Mouse (Mus musculus): Measurements from ENCODE around the gene Sh3bgrl2. TPM values are rescaled to one million over a fixed set of nuclear protein-coding genes. Genes with fewer than 3 reads are reported as not detected.

Gene Sh3bgrl2
- polyA plus RNA-seq, 1 experiment from 2014 or later, result 33.2 TPM

GRCm38 (mm10) chr9:83539809-83540491 is 8.2 kb upstream of the Sh3bgrl2 start:
- Histone ChIP-seq H3K36me3 (ENCODE audit: control insufficient read depth, insufficient read depth, low read length) (no peaks in the 10 kb centered on the region), H3K4me1 (ENCODE audit: control insufficient read depth, insufficient read depth, low read length) (peaks cover 8% of the 10 kb centered on the region; the same call in 1 of the 2 replicates), H3K27me3 (ENCODE audit: control insufficient read depth, insufficient read depth, low read length) (no peaks in the 10 kb centered on the region), H3K9ac (ENCODE audit: low read length) (no peak overlapping the region), H3K9me3 (replicated peaks; ENCODE audit: control insufficient read depth, low read length) (no peaks in the 10 kb centered on the region), H3K27ac (ENCODE audit: low read length) (no peak overlapping the region), H3K4me2 (ENCODE audit: low read depth, low read length) (no peak overlapping the region), H3K4me3 (replicated peaks; ENCODE audit: low read length) (no peak overlapping the region)
- ATAC-seq (ENCODE audit: insufficient read depth, low FRiP score), result no peak
- WGBS, result 90% methylated on average over 14 of the region's 14 CpGs

DNA sequence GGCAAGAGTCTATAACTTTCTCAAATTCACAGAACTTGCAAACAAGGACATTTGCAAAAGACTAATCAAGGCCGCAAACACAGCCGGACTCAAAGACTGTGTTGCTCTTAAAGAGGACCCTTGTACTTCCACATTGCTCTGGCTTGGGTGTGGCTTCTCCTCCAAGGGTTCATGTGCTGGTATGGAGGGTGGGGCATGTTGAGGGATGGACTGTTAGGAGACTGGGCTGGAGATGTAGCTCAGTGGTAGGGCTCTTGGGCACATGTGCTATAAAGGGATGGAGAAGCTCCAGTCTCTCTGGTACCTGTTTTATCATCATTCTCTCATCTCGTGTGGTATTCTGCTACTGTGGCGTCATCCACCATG is 7.7 kb upstream of the Sh3bgrl2 start:
- no peaks in the 10 kb centered on the region for H3K36me3 ChIP-seq (ENCODE audit: control insufficient read depth, insufficient read depth, low read length)
- no peak overlapping the region for H3K4me2 ChIP-seq (ENCODE audit: low read depth, low read length)
- no peaks in the 10 kb centered on the region for H3K9me3 ChIP-seq (replicated peaks; ENCODE audit: control insufficient read depth, low read length)
- 79% methylated on average over 4 of the region's 4 CpGs for WGBS
- ATAC-seq (ENCODE audit: insufficient read depth, low FRiP score), result no peak
- no peak overlapping the region for H3K4me3 ChIP-seq (replicated peaks; ENCODE audit: low read length)
- H3K27me3 ChIP-seq (ENCODE audit: control insufficient read depth, insufficient read depth, low read length), result no peaks in the 10 kb centered on the region
- H3K9ac ChIP-seq (ENCODE audit: low read length), result no peak overlapping the region
- H3K27ac ChIP-seq (ENCODE audit: low read length), result no peak overlapping the region
- H3K4me1 ChIP-seq (ENCODE audit: control insufficient read depth, insufficient read depth, low read length), result peaks cover 8% of the 10 kb centered on the region; the same call in 1 of the 2 replicates

- WGBS, result 49% methylated on average over 3 of the region's 3 CpGs
- peak; percentile 42; the same call in 1 of the 2 replicates for ATAC-seq (ENCODE audit: insufficient read depth, low FRiP score)
- H3K9me3 ChIP-seq (replicated peaks; ENCODE audit: control insufficient read depth, low read length), result no peaks in the 10 kb centered on the region
Observed at GRCm38 (mm10) chr9:83540975-83541374, 7.2 kb upstream of the Sh3bgrl2 start.

GRCm38 (mm10) chr9:83545240-83545639 is 2.9 kb upstream of the Sh3bgrl2 start:
- no peaks in the 10 kb centered on the region for H3K9me3 ChIP-seq (replicated peaks; ENCODE audit: control insufficient read depth, low read length)
- ATAC-seq (ENCODE audit: insufficient read depth, low FRiP score), result 0 out of 2 replicates have a peak, but pooled peaks have one; percentile 14
- peak overlapping the region; percentile 43; the same call in 1 of the 2 replicates for H3K27ac ChIP-seq (ENCODE audit: low read length)
- no peak overlapping the region for H3K4me2 ChIP-seq (ENCODE audit: low read depth, low read length)
- no peak overlapping the region for H3K4me3 ChIP-seq (replicated peaks; ENCODE audit: low read length)
- H3K9ac ChIP-seq (ENCODE audit: low read length), result no peak overlapping the region
- no peaks in the 10 kb centered on the region for H3K27me3 ChIP-seq (ENCODE audit: control insufficient read depth, insufficient read depth, low read length)
- peaks cover 8% of the 10 kb centered on the region; the same call in 1 of the 2 replicates for H3K4me1 ChIP-seq (ENCODE audit: control insufficient read depth, insufficient read depth, low read length)
- H3K36me3 ChIP-seq (ENCODE audit: control insufficient read depth, insufficient read depth, low read length), result no peaks in the 10 kb centered on the region

More at GRCm38 (mm10) chr9:83540975-83541374, 7.2 kb upstream of the Sh3bgrl2 start:
- peaks cover 8% of the 10 kb centered on the region; the same call in 1 of the 2 replicates for H3K4me1 ChIP-seq (ENCODE audit: control insufficient read depth, insufficient read depth, low read length)
- no peak overlapping the region for H3K27ac ChIP-seq (ENCODE audit: low read length)
- H3K4me2 ChIP-seq (ENCODE audit: low read depth, low read length), result no peak overlapping the region
- H3K36me3 ChIP-seq (ENCODE audit: control insufficient read depth, insufficient read depth, low read length), result no peaks in the 10 kb centered on the region
- no peaks in the 10 kb centered on the region for H3K27me3 ChIP-seq (ENCODE audit: control insufficient read depth, insufficient read depth, low read length)
- no peak overlapping the region for H3K4me3 ChIP-seq (replicated peaks; ENCODE audit: low read length)
- H3K9ac ChIP-seq (ENCODE audit: low read length), result no peak overlapping the region

- Histone ChIP-seq H3K36me3 (ENCODE audit: control insufficient read depth, insufficient read depth, low read length) (no peaks in the 10 kb centered on the region), H3K4me1 (ENCODE audit: control insufficient read depth, insufficient read depth, low read length) (peaks cover under 1% of the 10 kb centered on the region; the same call in 1 of the 2 replicates), H3K4me3 (replicated peaks; ENCODE audit: low read length) (no peak overlapping the region), H3K9ac (ENCODE audit: low read length) (no peak overlapping the region), H3K27me3 (ENCODE audit: control insufficient read depth, insufficient read depth, low read length) (no peaks in the 10 kb centered on the region), H3K4me2 (ENCODE audit: low read depth, low read length) (no peak overlapping the region), H3K27ac (ENCODE audit: low read length) (no peak overlapping the region), H3K9me3 (replicated peaks; ENCODE audit: control insufficient read depth, low read length) (no peaks in the 10 kb centered on the region)
- no peak for ATAC-seq (ENCODE audit: insufficient read depth, low FRiP score)
- 68% methylated on average over 7 of the region's 7 CpGs for WGBS
Observed at GRCm38 (mm10) chr9:83546316-83546715, 1.8 kb upstream of the Sh3bgrl2 start.

- Histone ChIP-seq H3K4me1 (ENCODE audit: control insufficient read depth, insufficient read depth, low read length) (no peaks in the 10 kb centered on the region), H3K4me3 (replicated peaks; ENCODE audit: low read length) (no peak overlapping the region), H3K9ac (ENCODE audit: low read length) (no peak overlapping the region), H3K4me2 (ENCODE audit: low read depth, low read length) (no peak overlapping the region; the same call in 1 of the 2 replicates), H3K27me3 (ENCODE audit: control insufficient read depth, insufficient read depth, low read length) (no peaks in the 10 kb centered on the region), H3K36me3 (ENCODE audit: control insufficient read depth, insufficient read depth, low read length) (no peaks in the 10 kb centered on the region), H3K27ac (ENCODE audit: low read length) (no peak overlapping the region), H3K9me3 (replicated peaks; ENCODE audit: control insufficient read depth, low read length) (no peaks in the 10 kb centered on the region)
- 82% methylated on average over 7 of the region's 7 CpGs for WGBS
- no peak for ATAC-seq (ENCODE audit: insufficient read depth, low FRiP score)
Observed at GRCm38 (mm10) chr9:83547229-83547628, 898 bp upstream of the Sh3bgrl2 start.

DNA sequence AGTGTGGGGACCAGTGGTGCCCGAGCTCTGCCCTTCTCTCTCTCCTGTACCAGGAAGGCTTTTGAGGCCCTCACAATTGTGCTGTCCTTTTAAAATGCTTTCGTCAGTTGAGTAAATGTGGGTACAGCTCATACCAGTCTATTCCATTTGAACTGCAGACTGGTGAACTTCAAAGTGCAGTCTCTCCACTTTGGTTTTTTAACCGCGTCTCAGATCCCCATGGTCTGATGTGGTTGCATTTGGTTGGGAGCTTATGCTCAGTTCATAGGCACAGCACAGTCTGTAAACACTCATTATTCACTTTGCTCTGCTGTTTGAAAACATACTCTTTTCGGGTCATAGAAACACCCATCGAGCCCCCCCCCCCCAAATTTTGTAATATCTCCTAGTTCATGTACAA is 1.7 kb downstream of the Sh3bgrl2 start:
- no peak for ATAC-seq (ENCODE audit: insufficient read depth, low FRiP score)
- Histone ChIP-seq H3K9ac (ENCODE audit: low read length) (no peak overlapping the region), H3K4me3 (replicated peaks; ENCODE audit: low read length) (0 out of 2 replicates have a peak overlapping the region, but pooled peaks have one; percentile 13)

DNA sequence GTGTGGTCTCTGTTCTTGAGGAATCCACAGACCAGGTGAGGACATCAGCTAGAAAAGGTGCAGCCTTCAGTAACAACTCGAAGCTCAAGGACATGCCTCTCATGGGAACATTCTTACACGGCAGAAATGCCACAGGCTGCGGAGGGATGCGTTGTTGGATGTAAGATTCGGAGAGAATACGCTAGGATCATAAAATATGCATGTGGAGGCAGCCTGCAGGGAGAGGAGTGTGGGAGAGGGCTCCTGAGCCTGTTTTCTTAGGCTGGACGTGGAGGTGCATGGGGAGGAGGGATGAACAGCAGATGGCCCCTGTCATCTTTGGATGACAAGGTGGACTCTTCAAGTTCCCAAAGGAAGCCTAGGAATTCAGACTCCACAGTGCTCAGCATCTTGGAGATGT is 3.0 kb downstream of the Sh3bgrl2 start:
- 60% methylated on average over 7 of the region's 7 CpGs for WGBS
- Histone ChIP-seq H3K27me3 (ENCODE audit: control insufficient read depth, insufficient read depth, low read length) (no peaks in the 10 kb centered on the region), H3K4me2 (ENCODE audit: low read depth, low read length) (no peak overlapping the region), H3K36me3 (ENCODE audit: control insufficient read depth, insufficient read depth, low read length) (no peaks in the 10 kb centered on the region), H3K27ac (ENCODE audit: low read length) (no peak overlapping the region), H3K4me3 (replicated peaks; ENCODE audit: low read length) (no peak overlapping the region), H3K9me3 (replicated peaks; ENCODE audit: control insufficient read depth, low read length) (no peaks in the 10 kb centered on the region), H3K4me1 (ENCODE audit: control insufficient read depth, insufficient read depth, low read length) (no peaks in the 10 kb centered on the region), H3K9ac (ENCODE audit: low read length) (no peak overlapping the region)
- ATAC-seq (ENCODE audit: insufficient read depth, low FRiP score), result no peak

More for the DNA sequence above, 1.7 kb downstream of the Sh3bgrl2 start:
- Histone ChIP-seq H3K9me3 (replicated peaks; ENCODE audit: control insufficient read depth, low read length) (no peaks in the 10 kb centered on the region), H3K36me3 (ENCODE audit: control insufficient read depth, insufficient read depth, low read length) (no peaks in the 10 kb centered on the region), H3K27ac (ENCODE audit: low read length) (no peak overlapping the region), H3K27me3 (ENCODE audit: control insufficient read depth, insufficient read depth, low read length) (no peaks in the 10 kb centered on the region), H3K4me1 (ENCODE audit: control insufficient read depth, insufficient read depth, low read length) (no peaks in the 10 kb centered on the region), H3K4me2 (ENCODE audit: low read depth, low read length) (peak overlapping the region; percentile 74)
- 78% methylated on average over 6 of the region's 6 CpGs for WGBS

GRCm38 (mm10) chr9:83551632-83552031 is 3.5 kb downstream of the Sh3bgrl2 start:
- no peaks in the 10 kb centered on the region for H3K27me3 ChIP-seq (ENCODE audit: control insufficient read depth, insufficient read depth, low read length)
- H3K4me3 ChIP-seq (replicated peaks; ENCODE audit: low read length), result no peak overlapping the region
- no peak overlapping the region for H3K4me2 ChIP-seq (ENCODE audit: low read depth, low read length)
- H3K4me1 ChIP-seq (ENCODE audit: control insufficient read depth, insufficient read depth, low read length), result peaks cover 5% of the 10 kb centered on the region
- H3K27ac ChIP-seq (ENCODE audit: low read length), result no peak overlapping the region
- no peaks in the 10 kb centered on the region for H3K9me3 ChIP-seq (replicated peaks; ENCODE audit: control insufficient read depth, low read length)
- no peak for ATAC-seq (ENCODE audit: insufficient read depth, low FRiP score)
- no peak overlapping the region for H3K9ac ChIP-seq (ENCODE audit: low read length)
- WGBS, result 75% methylated on average over 6 of the region's 6 CpGs
- no peaks in the 10 kb centered on the region for H3K36me3 ChIP-seq (ENCODE audit: control insufficient read depth, insufficient read depth, low read length)
